In genomic region chr6:136471601-136472000, GRCm38 (mm10) we compare ENCODE assay signal across 8 mouse cellular contexts. TPM values are rescaled to one million over a fixed set of nuclear protein-coding genes. Genes with fewer than 3 reads are reported as not detected.
DNase-seq lines count a peak whose midpoint lies in the region; ATAC-seq and TF ChIP-seq lines count a peak whose summit lies in the region.

No protein-coding gene starts in this region.

- ATAC-seq in embryonic facial prominence, embryonic 13.5 days (ENCODE audit: insufficient number of reproducible peaks, insufficient read depth, low FRiP score, low TSS enrichment, low read depth): no peak
- no peak for ATAC-seq in intestine, embryonic 15.5 days

- 26% methylated on average over 5 of the region's 5 CpGs for WGBS in embryonic facial prominence, embryonic 13.5 days
- whole genome bisulfite sequencing in intestine, embryonic 15.5 days: 22% methylated on average over 5 of the region's 5 CpGs
- WGBS in small intestine, adult 2 months: 19% methylated on average over 5 of the region's 5 CpGs

- peak overlapping the region; percentile 92 for H3K27ac ChIP-seq in layer of hippocampus, adult 2 months
- H3K27ac ChIP-seq in embryonic facial prominence, embryonic 13.5 days: peak overlapping the region; percentile 96
- H3K27ac ChIP-seq in intestine, embryonic 15.5 days: peak overlapping the region; percentile 91
- peak overlapping the region; percentile 38 for H3K27ac ChIP-seq in small intestine, adult 2 months (ENCODE audit: insufficient read depth, low read depth, low read length)

- no peaks in the 10 kb centered on the region for H3K36me3 ChIP-seq in embryonic facial prominence, embryonic 13.5 days
- no peaks in the 10 kb centered on the region for H3K36me3 ChIP-seq in intestine, embryonic 15.5 days
- H3K36me3 ChIP-seq in small intestine, adult 2 months (ENCODE audit: control insufficient read depth, insufficient read depth, low read length): no peaks in the 10 kb centered on the region

- no peak for DNase-seq in layer of hippocampus, adult 2 months (ENCODE audit: low spot score in 2 of 2)
- DNase-seq in layer of hippocampus, postnatal 14 days (ENCODE audit: low spot score in 2 of 2): no peak
- DNase-seq in frontal cortex, postnatal 10 days (ENCODE audit: low spot score in 2 of 2): no peak
- DNase-seq in layer of hippocampus, adult 9-10 months (ENCODE audit: low spot score): no peak
- DNase-seq in gastrocnemius, postnatal 36 days: no peak

- no peak overlapping the region for H3K4me3 ChIP-seq in layer of hippocampus, adult 2 months
- no peak overlapping the region for H3K4me3 ChIP-seq in embryonic facial prominence, embryonic 13.5 days
- no peak overlapping the region for H3K4me3 ChIP-seq in intestine, embryonic 15.5 days (replicated peaks)
- H3K4me3 ChIP-seq in small intestine, adult 2 months (ENCODE audit: low read depth, low read length): no peak overlapping the region

- TF ChIP-seq POLR2A in small intestine, adult 2 months (IDR thresholded peaks at IDR 0.05; ENCODE audit: low read depth, low read length): no peak

- TF ChIP-seq CTCF in layer of hippocampus, adult 2 months (conservative IDR thresholded peaks at IDR 0.05): peak; percentile 25
- no peak for TF ChIP-seq CTCF in small intestine, adult 2 months (IDR thresholded peaks at IDR 0.05; ENCODE audit: extremely low read depth, insufficient read length, insufficient replicate concordance, low read depth, low read length)

- no peaks in the 10 kb centered on the region for H3K27me3 ChIP-seq in embryonic facial prominence, embryonic 13.5 days
- H3K27me3 ChIP-seq in intestine, embryonic 15.5 days (replicated peaks): no peaks in the 10 kb centered on the region
- H3K27me3 ChIP-seq in small intestine, adult 2 months (ENCODE audit: control insufficient read depth, insufficient read depth, low read length): no peaks in the 10 kb centered on the region

- H3K9me3 ChIP-seq in embryonic facial prominence, embryonic 13.5 days: no peaks in the 10 kb centered on the region
- no peaks in the 10 kb centered on the region for H3K9me3 ChIP-seq in intestine, embryonic 15.5 days

- H3K4me2 ChIP-seq in embryonic facial prominence, embryonic 13.5 days: no peak overlapping the region
- no peak overlapping the region for H3K4me2 ChIP-seq in intestine, embryonic 15.5 days (replicated peaks)

- intact Hi-C loops in gastrocnemius, postnatal 36 days (cut with DNase I): no loop called here

- peaks cover 56% of the 10 kb centered on the region for H3K4me1 ChIP-seq in embryonic facial prominence, embryonic 13.5 days
- H3K4me1 ChIP-seq in intestine, embryonic 15.5 days (replicated peaks): peaks cover 19% of the 10 kb centered on the region
- H3K4me1 ChIP-seq in small intestine, adult 2 months (ENCODE audit: control insufficient read depth, insufficient read depth, insufficient read length, low read length): peaks cover 31% of the 10 kb centered on the region

- no peak overlapping the region for H3K9ac ChIP-seq in embryonic facial prominence, embryonic 13.5 days
- no peak overlapping the region for H3K9ac ChIP-seq in intestine, embryonic 15.5 days

RNA-seq across cellular contexts. Expression of gene Atf7ip, which starts 34.4 kb away (rescaled TPM):
- total RNA-seq in layer of hippocampus, adult 2 months (2021): 100 to 1,000 TPM; 103 to 116 TPM
- 100 to 1,000 TPM; 108 to 121 TPM for total RNA-seq in layer of hippocampus, postnatal 14 days (2021)
- 39.0 and 56.3 TPM in 2 replicates for polyA plus RNA-seq in embryonic facial prominence, embryonic 13.5 days (2015; fragmentation: Nextera tagmentation; extraction: Ambion mirVana)
- polyA plus RNA-seq in intestine, embryonic 15.5 days (2015; fragmentation: Nextera tagmentation; extraction: Ambion mirVana): 24.1 and 25.4 TPM in 2 replicates
- 9.4 and 19.0 TPM in 2 replicates for polyA plus RNA-seq in small intestine, adult 2 months (2012; rRNA removed)
- total RNA-seq in gastrocnemius, postnatal 36 days (2021): 10 to 100 TPM; 31.6 to 41.6 TPM

RNA-seq across cellular contexts. Expression of gene E330021D16Rik, which starts 56.2 kb away (rescaled TPM):
- total RNA-seq in layer of hippocampus, adult 2 months (2021): not detected
- total RNA-seq in layer of hippocampus, postnatal 14 days (2021): not detected
- not detected in 2 replicates for polyA plus RNA-seq in embryonic facial prominence, embryonic 13.5 days (2015; fragmentation: Nextera tagmentation; extraction: Ambion mirVana)
- 0.19 TPM in 1 of 2 replicates, not detected in the other for polyA plus RNA-seq in intestine, embryonic 15.5 days (2015; fragmentation: Nextera tagmentation; extraction: Ambion mirVana)
- polyA plus RNA-seq in small intestine, adult 2 months (2012; rRNA removed): not detected in 2 replicates
- not detected for total RNA-seq in gastrocnemius, postnatal 36 days (2021)

Comparison
In these comparisons a context has a peak if more than half of its experiments do, and no peak if none do; other contexts are left out.
1. H3K27ac ChIP-seq: peak in every context shown above with its lines; median percentile 96 in embryonic facial prominence, embryonic 13.5 days; 92 in layer of hippocampus, adult 2 months; 91 in intestine, embryonic 15.5 days; 38 in small intestine, adult 2 months.